Mouse (Mus musculus): ENCODE results near the gene Pou3f3. TPM values are rescaled to one million over a fixed set of nuclear protein-coding genes. Genes with fewer than 3 reads are reported as not detected.

The Pou3f3 gene
- polyA plus RNA-seq, 1 experiment, result not detected

- TF ChIP-seq GATA1 (IDR thresholded peaks at IDR 0.05; ENCODE audit: low read length), result no peak
These were observed 6.5 kb downstream of the Pou3f3 start for GRCm38 (mm10) chr1:42701833-42702611.

- no peak for TF ChIP-seq GATA1 (IDR thresholded peaks at IDR 0.05; ENCODE audit: low read length)
These were observed 7.4 kb downstream of the Pou3f3 start for GRCm38 (mm10) chr1:42702984-42703383.

GRCm38 (mm10) chr1:42703424-42703823 lies 7.9 kb downstream of the Pou3f3 start:
- no peak for TF ChIP-seq GATA1 (IDR thresholded peaks at IDR 0.05; ENCODE audit: low read length)

GRCm38 (mm10) chr1:42703851-42704613 lies 8.5 kb downstream of the Pou3f3 start:
- no peak for TF ChIP-seq GATA1 (IDR thresholded peaks at IDR 0.05; ENCODE audit: low read length)

- no peak for TF ChIP-seq GATA1 (IDR thresholded peaks at IDR 0.05; ENCODE audit: low read length)
These were observed 9.6 kb downstream of the Pou3f3 start for GRCm38 (mm10) chr1:42704981-42705810.

GRCm38 (mm10) chr1:42705811-42706160 lies 10.2 kb downstream of the Pou3f3 start:
- no peak for TF ChIP-seq GATA1 (IDR thresholded peaks at IDR 0.05; ENCODE audit: low read length)

- TF ChIP-seq GATA1 (IDR thresholded peaks at IDR 0.05; ENCODE audit: low read length), result no peak
These were observed 11.6 kb downstream of the Pou3f3 start for GRCm38 (mm10) chr1:42707196-42707595.

- no peak for TF ChIP-seq GATA1 (IDR thresholded peaks at IDR 0.05; ENCODE audit: low read length)
These were observed 12.1 kb downstream of the Pou3f3 start for GRCm38 (mm10) chr1:42707611-42708130.

GRCm38 (mm10) chr1:42709024-42709423 lies 13.5 kb downstream of the Pou3f3 start:
- no peak for TF ChIP-seq GATA1 (IDR thresholded peaks at IDR 0.05; ENCODE audit: low read length)

GRCm38 (mm10) chr1:42709431-42710160 lies 14.0 kb downstream of the Pou3f3 start:
- no peak for TF ChIP-seq GATA1 (IDR thresholded peaks at IDR 0.05; ENCODE audit: low read length)

- TF ChIP-seq GATA1 (IDR thresholded peaks at IDR 0.05; ENCODE audit: low read length), result no peak
These were observed 14.7 kb downstream of the Pou3f3 start for GRCm38 (mm10) chr1:42710234-42710633.

GRCm38 (mm10) chr1:42710995-42711394 lies 15.4 kb downstream of the Pou3f3 start:
- TF ChIP-seq GATA1 (IDR thresholded peaks at IDR 0.05; ENCODE audit: low read length), result no peak

GRCm38 (mm10) chr1:42711456-42712310 lies 16.1 kb downstream of the Pou3f3 start:
- TF ChIP-seq GATA1 (IDR thresholded peaks at IDR 0.05; ENCODE audit: low read length), result no peak

- no peak for TF ChIP-seq GATA1 (IDR thresholded peaks at IDR 0.05; ENCODE audit: low read length)
These were observed 16.7 kb downstream of the Pou3f3 start for GRCm38 (mm10) chr1:42712311-42712690.
